Mouse (Mus musculus) limb, embryonic 15.5 days (tissue): Measurements from ENCODE around the gene Dnah7c. TPM values are rescaled to one million over a fixed set of nuclear protein-coding genes. Genes with fewer than 3 reads are reported as not detected.
"Not testable (repeated sequence)": the region's sequence is repeated elsewhere in the genome, so short reads cannot be mapped to it uniquely, and the experiment has no call there.

Experiments
- ATAC-seq: fragments of 200-750 bp; cut with Nextera tagmentation; 2 replicates; pipeline ENCODE4 v1.8.0; 2017; ENCODE audit warnings: low read depth, moderate TSS enrichment; ENCODE audit not compliant: insufficient number of reproducible peaks, low FRiP score, low TSS enrichment
- H3K27ac ChIP-seq: fragments of 300-500 bp; sonication (generic); 2 replicates; pipeline ENCODE4 v1.5.1; 2015; ENCODE audit warnings: moderate library complexity, mild to moderate bottlenecking, inconsistent platforms
- H3K27me3 ChIP-seq: fragments of 300-500 bp; sonication (generic); 2 replicates; pipeline ENCODE4 v1.6.1; 2015; ENCODE audit warnings: inconsistent platforms
- H3K36me3 ChIP-seq: fragments of 300-500 bp; sonication (generic); 2 replicates; pipeline ENCODE4 v1.6.1; 2015; ENCODE audit warnings: inconsistent platforms
- H3K4me1 ChIP-seq: fragments of 300-500 bp; sonication (generic); 2 replicates; pipeline ENCODE4 v1.6.1; 2015; ENCODE audit warnings: inconsistent platforms
- H3K4me2 ChIP-seq: fragments of 300-500 bp; sonication (generic); 2 replicates; pipeline ENCODE4 v1.6.1; 2015; ENCODE audit warnings: mild to moderate bottlenecking, inconsistent platforms
- H3K4me3 ChIP-seq: fragments of 300-500 bp; sonication (generic); 2 replicates; pipeline ENCODE4 v1.5.1; 2015; ENCODE audit warnings: mild to moderate bottlenecking, inconsistent platforms
- H3K9ac ChIP-seq: fragments of 300-500 bp; sonication (generic); 2 replicates; pipeline ENCODE4 v1.6.1; 2015; ENCODE audit warnings: inconsistent platforms
- H3K9me3 ChIP-seq: fragments of 300-500 bp; sonication (generic); 2 replicates; pipeline ENCODE4 v1.6.1; 2016; ENCODE audit warnings: inconsistent platforms
- WGBS: fragments of 180-500 bp; shearing (Covaris S2); methylation state at CpG from one replicate; pipeline ENCODE4 v1.1.7; 2015; 5-methylcytosine and 5-hydroxymethylcytosine counted together
- polyA plus RNA-seq: library from polyadenylated mRNA; unstranded; fragments of >200 nt; fragmentation: Nextera tagmentation; extraction: Ambion mirVana; gene quantifications from 2 replicates; pipeline ENCODE4 v1.2.1, GENCODE M21; 2015

The Dnah7c gene
- polyA plus RNA-seq, 1 experiment from 2014 or later: 0.08 TPM

- H3K27ac ChIP-seq, H3K27me3 ChIP-seq, H3K9me3 ChIP-seq, H3K36me3 ChIP-seq, H3K4me2 ChIP-seq, H3K4me1 ChIP-seq, ATAC-seq, H3K4me3 ChIP-seq, H3K9ac ChIP-seq: not testable (repeated sequence)
- 29% methylated on average over 2 of the region's 2 CpGs for WGBS
These were observed 308.2 kb downstream of the Dnah7c start for GRCm38 (mm10) chr1:46733405-46734106.

DNA sequence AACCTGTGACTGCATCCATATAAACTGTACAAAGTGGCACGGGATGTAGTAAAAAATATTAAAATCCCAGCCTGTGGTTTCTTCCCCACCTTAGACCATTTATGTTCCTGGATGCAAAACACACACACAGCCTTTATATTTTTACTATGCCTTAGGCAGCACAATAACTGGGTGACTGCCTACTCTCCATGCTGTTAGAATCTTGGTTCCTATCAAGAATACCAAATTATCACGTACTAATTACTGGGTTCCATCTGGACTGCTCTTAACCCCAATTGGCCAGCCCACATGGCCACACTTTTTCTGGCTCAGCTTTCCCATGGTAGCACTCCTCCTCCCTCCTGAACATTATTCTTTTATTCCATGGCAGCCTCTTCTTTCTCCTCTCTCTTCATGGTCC is 309.1 kb downstream of the Dnah7c start:
- H3K9me3 ChIP-seq, H3K36me3 ChIP-seq, H3K27ac ChIP-seq, H3K4me1 ChIP-seq, ATAC-seq, H3K9ac ChIP-seq, H3K27me3 ChIP-seq, H3K4me2 ChIP-seq, H3K4me3 ChIP-seq: not testable (repeated sequence)
- WGBS: 45% methylated on average over 2 of the region's 2 CpGs

DNA sequence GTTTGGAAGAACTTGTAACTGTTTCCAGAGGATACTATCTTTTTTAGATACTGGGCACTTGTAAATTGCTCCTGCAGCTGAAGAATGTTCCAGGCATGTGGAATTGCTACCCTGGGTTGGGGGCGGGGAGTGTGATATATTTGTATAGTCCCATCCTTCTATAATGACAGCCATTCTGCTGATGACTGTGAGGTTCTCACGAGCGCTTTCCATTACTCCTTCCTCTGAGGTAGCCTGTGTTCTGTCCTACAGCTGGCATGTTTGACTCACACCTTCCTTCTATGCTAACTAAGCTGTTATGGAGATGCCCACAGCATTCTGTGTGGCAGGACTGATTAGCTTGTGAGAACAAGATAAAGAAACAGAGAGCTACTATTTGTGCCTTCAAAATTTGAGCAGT is 339.2 kb downstream of the Dnah7c start:
- H3K27me3 ChIP-seq, H3K9me3 ChIP-seq, H3K4me2 ChIP-seq, H3K36me3 ChIP-seq, ATAC-seq, H3K9ac ChIP-seq, H3K4me3 ChIP-seq, H3K27ac ChIP-seq, H3K4me1 ChIP-seq: not testable (repeated sequence)
- WGBS: 58% methylated on average over 3 of the region's 3 CpGs

DNA sequence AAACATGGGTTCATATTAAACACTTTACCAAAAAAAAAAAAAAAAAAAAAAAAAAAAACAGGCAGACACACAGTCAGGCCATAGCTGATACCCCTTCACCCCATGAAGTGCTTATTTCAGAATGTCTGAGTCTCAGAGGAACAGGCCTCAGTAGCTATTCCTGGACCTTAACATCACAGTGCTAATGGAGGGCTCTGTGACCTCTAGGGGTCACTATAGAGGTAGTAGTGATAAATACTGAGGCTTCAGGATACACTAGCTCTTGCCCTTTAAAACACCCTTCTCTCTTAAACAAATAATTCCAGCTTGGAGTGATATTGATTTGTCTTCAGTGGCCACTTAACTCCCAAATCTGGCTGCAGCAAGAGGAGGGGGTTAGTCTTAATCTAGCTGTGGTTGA is 343.9 kb downstream of the Dnah7c start:
- not testable (repeated sequence) for H3K4me2 ChIP-seq, H3K27me3 ChIP-seq, ATAC-seq, H3K4me1 ChIP-seq, H3K27ac ChIP-seq, H3K36me3 ChIP-seq, H3K9me3 ChIP-seq, H3K9ac ChIP-seq, H3K4me3 ChIP-seq

- H3K4me2 ChIP-seq, H3K27ac ChIP-seq, H3K4me3 ChIP-seq, ATAC-seq, H3K36me3 ChIP-seq, H3K4me1 ChIP-seq, H3K9me3 ChIP-seq, H3K27me3 ChIP-seq, H3K9ac ChIP-seq: not testable (repeated sequence)
- 81% methylated on average over 7 of the region's 7 CpGs for WGBS
These were observed 344.8 kb downstream of the Dnah7c start for GRCm38 (mm10) chr1:46770077-46770695.

- H3K9me3 ChIP-seq, H3K4me3 ChIP-seq, H3K4me1 ChIP-seq, H3K36me3 ChIP-seq, H3K9ac ChIP-seq, H3K4me2 ChIP-seq, H3K27ac ChIP-seq, ATAC-seq, H3K27me3 ChIP-seq: not testable (repeated sequence)
- WGBS: 78% methylated on average over 4 of the region's 4 CpGs
These were observed 356.8 kb downstream of the Dnah7c start for GRCm38 (mm10) chr1:46782227-46782626.

- Histone ChIP-seq H3K9me3 (no peaks in the 10 kb centered on the region), H3K4me3 (no peak overlapping the region), H3K9ac (no peak overlapping the region), H3K27me3 (no peaks in the 10 kb centered on the region), H3K4me2 (no peak overlapping the region), H3K4me1 (no peaks in the 10 kb centered on the region), H3K27ac (no peak overlapping the region), H3K36me3 (0 out of 2 replicates have a peak, but pooled peaks cover 3% of the 10 kb centered on the region)
- WGBS: 74% methylated on average over 1 of the region's 1 CpGs
- no peak for ATAC-seq
These were observed 379.7 kb downstream of the Dnah7c start for GRCm38 (mm10) chr1:46805074-46805473.

- not testable (repeated sequence) for H3K27ac ChIP-seq, H3K9me3 ChIP-seq, H3K9ac ChIP-seq, H3K4me1 ChIP-seq, H3K4me3 ChIP-seq, ATAC-seq, H3K27me3 ChIP-seq, H3K4me2 ChIP-seq
- peaks cover 18% of the 10 kb centered on the region for H3K36me3 ChIP-seq
- WGBS: 74% methylated on average over 4 of the region's 4 CpGs
These were observed 383.2 kb downstream of the Dnah7c start for GRCm38 (mm10) chr1:46808630-46809029.

DNA sequence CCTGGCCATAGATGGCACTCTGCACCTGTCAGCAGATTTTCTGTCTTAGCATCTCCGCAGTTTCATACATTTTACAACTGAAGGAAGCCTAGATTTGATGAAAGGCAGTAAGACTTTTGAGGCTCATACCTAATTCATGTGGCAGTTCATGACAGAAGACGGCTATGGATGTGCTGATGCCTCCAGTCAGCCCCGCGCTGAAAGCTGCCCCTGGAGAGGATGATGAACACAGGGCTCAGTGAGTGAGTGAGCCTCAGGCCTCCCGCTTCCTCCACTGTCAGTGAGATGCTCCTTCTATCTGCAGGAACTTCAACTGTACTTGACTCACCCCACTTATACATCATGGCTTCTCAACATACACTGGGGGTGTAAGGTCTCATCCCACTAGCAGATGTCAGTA is 392.5 kb downstream of the Dnah7c start:
- H3K27ac ChIP-seq: no peak overlapping the region
- no peak overlapping the region for H3K4me2 ChIP-seq
- 97% methylated on average over 5 of the region's 5 CpGs for WGBS
- no peak for ATAC-seq
- H3K4me3 ChIP-seq: no peak overlapping the region
- H3K27me3 ChIP-seq: no peaks in the 10 kb centered on the region
- H3K9ac ChIP-seq: no peak overlapping the region
- no peaks in the 10 kb centered on the region for H3K9me3 ChIP-seq
- peaks cover 41% of the 10 kb centered on the region for H3K36me3 ChIP-seq
- H3K4me1 ChIP-seq: no peaks in the 10 kb centered on the region

DNA sequence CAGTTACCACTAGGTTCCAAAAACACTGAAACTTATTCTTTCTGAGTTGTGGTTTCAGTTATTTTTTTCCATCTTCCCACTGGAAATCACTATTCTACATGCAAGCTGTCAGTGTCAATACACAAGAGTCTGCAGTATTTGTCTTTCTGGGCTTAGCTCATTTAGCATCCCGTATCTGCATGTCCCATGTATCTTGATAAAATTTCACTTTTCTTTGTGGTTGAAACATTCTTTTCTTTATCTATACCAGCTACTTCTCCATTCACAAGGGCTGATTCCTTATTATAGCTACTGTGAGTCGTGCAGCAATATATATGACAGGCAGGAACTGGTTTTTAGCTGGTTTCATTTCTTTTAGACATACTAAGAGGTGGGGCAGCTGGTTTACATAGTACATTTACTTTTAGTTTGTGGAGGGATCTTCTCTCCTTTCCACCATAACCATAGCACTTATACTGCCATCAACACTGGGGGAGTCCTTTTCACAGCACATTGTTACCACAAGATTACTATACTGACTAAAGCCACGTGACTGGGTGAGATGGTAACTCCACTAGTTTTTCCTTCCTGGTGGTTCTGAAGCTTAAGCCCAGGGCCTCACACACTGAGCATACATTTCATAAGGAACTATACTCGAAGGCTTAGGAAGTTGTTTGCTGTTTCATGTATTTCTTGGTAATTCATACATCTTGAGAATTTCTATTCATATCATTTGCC is 397.0 kb downstream of the Dnah7c start:
- peaks cover 54% of the 10 kb centered on the region for H3K36me3 ChIP-seq

DNA sequence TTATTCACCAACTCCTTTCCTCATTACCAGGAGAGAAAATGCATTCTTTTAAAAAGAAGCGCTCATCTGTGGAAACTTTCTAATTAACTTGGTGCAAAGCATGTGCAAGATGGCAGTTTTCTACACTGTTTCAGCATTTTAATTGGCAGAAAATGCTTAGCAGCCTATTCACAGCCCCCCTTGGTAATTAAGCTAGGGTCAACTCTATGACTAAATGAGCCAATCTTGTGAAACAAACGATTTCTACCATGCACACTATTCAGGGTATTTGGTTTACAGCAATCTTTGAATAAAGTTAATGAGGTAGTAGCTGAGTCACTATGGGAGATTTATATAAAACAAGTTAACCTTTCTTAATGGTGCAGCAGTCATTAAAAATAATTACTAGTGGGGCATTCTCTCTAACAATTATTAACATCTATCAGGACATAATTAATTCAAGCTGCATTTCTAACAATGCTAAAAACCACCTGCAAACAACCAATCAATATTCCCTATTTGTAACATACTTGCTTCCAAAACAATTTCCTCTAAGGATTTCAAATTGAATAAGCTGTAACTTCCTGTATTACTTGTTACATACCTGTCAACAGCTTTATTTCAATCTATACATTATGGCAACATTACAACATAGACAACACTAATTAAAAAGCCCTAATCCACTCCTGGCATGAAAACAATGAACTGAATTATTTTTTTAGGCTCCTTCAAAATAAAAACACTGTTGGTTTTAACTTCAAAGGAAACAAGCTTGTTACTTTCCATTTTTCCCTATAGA is 404.9 kb downstream of the Dnah7c start:
- peaks cover 21% of the 10 kb centered on the region for H3K36me3 ChIP-seq
- WGBS: 34% methylated on average over 2 of the region's 2 CpGs
- no peak overlapping the region for H3K27ac ChIP-seq
- no peak overlapping the region for H3K9ac ChIP-seq
- no peaks in the 10 kb centered on the region for H3K4me1 ChIP-seq
- H3K27me3 ChIP-seq: no peaks in the 10 kb centered on the region
- no peak overlapping the region for H3K4me3 ChIP-seq
- no peaks in the 10 kb centered on the region for H3K9me3 ChIP-seq
- ATAC-seq: no peak
- H3K4me2 ChIP-seq: no peak overlapping the region

More for the DNA sequence above, 397.0 kb downstream of the Dnah7c start:
- no peaks in the 10 kb centered on the region for H3K27me3 ChIP-seq
- no peaks in the 10 kb centered on the region for H3K4me1 ChIP-seq
- ATAC-seq: no peak
- no peaks in the 10 kb centered on the region for H3K9me3 ChIP-seq
- WGBS: 92% methylated on average over 4 of the region's 4 CpGs
- no peak overlapping the region for H3K4me2 ChIP-seq
- H3K9ac ChIP-seq: no peak overlapping the region
- H3K27ac ChIP-seq: no peak overlapping the region
- no peak overlapping the region for H3K4me3 ChIP-seq

- Histone ChIP-seq H3K4me2 (no peak overlapping the region), H3K27me3 (no peaks in the 10 kb centered on the region), H3K27ac (no peak overlapping the region), H3K9ac (no peak overlapping the region), H3K9me3 (no peaks in the 10 kb centered on the region), H3K4me3 (no peak overlapping the region), H3K4me1 (no peaks in the 10 kb centered on the region), H3K36me3 (peaks cover 18% of the 10 kb centered on the region)
- WGBS: 88% methylated on average over 5 of the region's 5 CpGs
- no peak for ATAC-seq
These were observed 406.5 kb downstream of the Dnah7c start for GRCm38 (mm10) chr1:46831927-46832326.
